Mouse (Mus musculus): ENCODE results near the gene Rcan2.

GRCm38 (mm10) chr17:43979925-43980324, 178.8 kb downstream of the Rcan2 start:
- TF ChIP-seq TAL1 (IDR thresholded peaks at IDR 0.05; ENCODE audit: low read length) (no peak), GATA1 (IDR thresholded peaks at IDR 0.05; ENCODE audit: low read length) (no peak)
